Mouse (Mus musculus) testis, adult 2 months (tissue): ENCODE data around the gene Olfr313.

Experiments used
- CTCF ChIP-seq: fragments of 200-500 bp; IDR thresholded peaks from 2 replicates; pipeline ENCODE4 v1.5.1; 2012; ENCODE audit warnings: low read depth, mild to moderate bottlenecking, inconsistent platforms, low read length, moderate library complexity; ENCODE audit not compliant: control insufficient read depth, insufficient read depth, insufficient replicate concordance
- POLR2A ChIP-seq: fragments of 200-500 bp; IDR thresholded peaks from 2 replicates; pipeline ENCODE4 v1.6.1; 2012; ENCODE audit warnings: low read depth, mild to moderate bottlenecking, inconsistent platforms, low read length, moderate library complexity; ENCODE audit not compliant: control insufficient read depth

GRCm38 (mm10) chr11:58829764-58830163, 15.0 kb downstream of the Olfr313 start:
- TF ChIP-seq CTCF (no peak), POLR2A (no peak)
